Comparison of ENCODE assay signal across 17 mouse cellular contexts in genomic region chr13:94208892-94209291, GRCm38 (mm10).
DNase-seq lines count a peak whose midpoint lies in the region; ATAC-seq and TF ChIP-seq lines count a peak whose summit lies in the region.
"Had no signal": no experiment of that assay in that cellular context is flagged by ENCODE, and none has a peak within 500 bp of the region (broad histone marks: within the 10 kb centered on the region; RNA-seq: fewer than 3 reads in every experiment).

No protein-coding gene starts in this region.

- DNase-seq in CD4-positive, CD25-positive, alpha-beta regulatory T cell, adult 2 months (ENCODE audit: low read depth, low spot score), result peak; percentile 19
- no peak for DNase-seq in kidney, postnatal 0 days (ENCODE audit: low spot score)
- peak; percentile 4 to 6 for DNase-seq in B cell, adult 2 months
- DNase-seq in R1 (ENCODE audit: low read depth, low spot score), result peak; percentile 47
- DNase-seq in adrenal gland, postnatal 36 days, result no peak
- DNase-seq in adrenal gland, postnatal 25 days, result no peak
- DNase-seq: cerebellum, postnatal 14 days; kidney, adult 18-20 months; midbrain, embryonic 14.5 days; right cerebral cortex, postnatal 4 days; thymus, postnatal 36 days had no signal

- H3K4me1 ChIP-seq in kidney, postnatal 0 days (replicated peaks; ENCODE audit: insufficient read depth, low read length), result no peaks in the 10 kb centered on the region
- H3K4me1 ChIP-seq in kidney, embryonic 16.5 days (ENCODE audit: insufficient read depth, low read length), result no peaks in the 10 kb centered on the region
- H3K4me1 ChIP-seq: heart, embryonic 10.5 days; limb, embryonic 15.5 days had no signal

- H3K4me2 ChIP-seq in kidney, postnatal 0 days (ENCODE audit: low read length), result no peak overlapping the region
- H3K4me2 ChIP-seq in kidney, embryonic 16.5 days (replicated peaks; ENCODE audit: low read depth, low read length), result no peak overlapping the region
- H3K4me2 ChIP-seq: embryonic facial prominence, embryonic 12.5 days; limb, embryonic 15.5 days had no signal

- peaks cover 16% of the 10 kb centered on the region for H3K36me3 ChIP-seq in kidney, postnatal 0 days (ENCODE audit: insufficient read depth, low read length)
- peaks cover 16% of the 10 kb centered on the region for H3K36me3 ChIP-seq in kidney, embryonic 16.5 days (ENCODE audit: insufficient read depth, low read length)

- no peak for ATAC-seq in CD4-positive, CD25-positive, alpha-beta regulatory T cell, adult 4 months
- ATAC-seq in kidney, postnatal 0 days (replicated peaks; ENCODE audit: low FRiP score, low read depth), result no peak
- ATAC-seq in kidney, embryonic 16.5 days (ENCODE audit: low FRiP score, low TSS enrichment), result no peak

- H3K4me3 ChIP-seq in kidney, postnatal 0 days (replicated peaks; ENCODE audit: low read depth, low read length), result no peak overlapping the region
- H3K4me3 ChIP-seq in kidney, embryonic 16.5 days (ENCODE audit: low read length), result no peak overlapping the region
- H3K4me3 ChIP-seq: embryonic facial prominence, embryonic 12.5 days; heart, embryonic 10.5 days; limb, embryonic 15.5 days had no signal

- TF ChIP-seq CTCF in kidney, postnatal 0 days (IDR thresholded peaks at IDR 0.05; ENCODE audit: low read depth), result peak; percentile 54

- no peak overlapping the region for H3K27ac ChIP-seq in kidney, postnatal 0 days
- no peak overlapping the region for H3K27ac ChIP-seq in kidney, embryonic 16.5 days (ENCODE audit: low read length)
- H3K27ac ChIP-seq: embryonic facial prominence, embryonic 12.5 days; heart, embryonic 10.5 days; limb, embryonic 15.5 days; macrophage had no signal

- H3K9me3 ChIP-seq in kidney, postnatal 0 days (replicated peaks; ENCODE audit: low read length), result no peaks in the 10 kb centered on the region
- H3K9me3 ChIP-seq in kidney, embryonic 16.5 days (ENCODE audit: low read length), result peaks cover 3% of the 10 kb centered on the region
- H3K9me3 ChIP-seq: heart, embryonic 10.5 days; limb, embryonic 15.5 days had no signal

- H3K27me3 ChIP-seq in kidney, postnatal 0 days (ENCODE audit: insufficient read depth, low read length), result no peaks in the 10 kb centered on the region
- H3K27me3 ChIP-seq in kidney, embryonic 16.5 days (ENCODE audit: insufficient read depth, low read length), result no peaks in the 10 kb centered on the region
- H3K27me3 ChIP-seq: embryonic facial prominence, embryonic 12.5 days; limb, embryonic 15.5 days had no signal

- no peak overlapping the region for H3K9ac ChIP-seq in kidney, postnatal 0 days (ENCODE audit: low read depth, low read length)
- H3K9ac ChIP-seq in kidney, embryonic 16.5 days (replicated peaks; ENCODE audit: low read length), result no peak overlapping the region
- H3K9ac ChIP-seq: embryonic facial prominence, embryonic 12.5 days; limb, embryonic 15.5 days had no signal

Comparison
In these comparisons a context has a peak if more than half of its experiments do, and no peak if none do; other contexts are left out.
1. DNase-seq: peak in CD4-positive, CD25-positive, alpha-beta regulatory T cell, adult 2 months (single experiment), B cell, adult 2 months (2 of 2) and R1 (single experiment); none in kidney, postnatal 0 days (single experiment), adrenal gland, postnatal 36 days (0 of 2) and adrenal gland, postnatal 25 days (single experiment).